Mouse (Mus musculus): ENCODE data around the gene Cela1. TPM values are rescaled to one million over a fixed set of nuclear protein-coding genes. Genes with fewer than 3 reads are reported as not detected.
A peak's percentile ranks its signal among the peaks of the same experiment; 100 is the strongest.

Gene Cela1
- polyA plus RNA-seq, 1 experiment: 8.3 TPM

DNA sequence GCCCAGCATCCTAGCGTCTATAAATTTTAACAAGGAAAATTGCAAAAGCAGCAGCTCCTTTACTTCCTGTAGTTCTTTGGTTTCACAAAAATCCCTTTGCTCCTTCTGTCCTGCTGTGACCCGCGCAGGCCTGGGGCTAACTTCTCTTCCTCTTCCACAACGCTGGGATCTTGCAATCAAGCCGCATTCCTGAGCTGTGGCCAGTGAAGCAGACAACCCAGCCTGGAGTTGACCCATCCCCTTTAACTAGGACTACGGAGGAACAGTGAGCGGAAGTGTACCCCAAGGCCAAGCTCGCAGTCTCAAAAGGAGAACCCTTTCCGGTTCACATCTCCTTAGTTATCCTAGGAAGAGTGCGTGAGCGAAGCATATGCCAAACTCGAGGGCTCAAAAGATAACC is 9.1 kb downstream of the Cela1 start:
- Histone ChIP-seq H3K27ac (ENCODE audit: insufficient read depth, low read length) (no peak overlapping the region), H3K4me3 (ENCODE audit: insufficient read depth, low read length) (no peak overlapping the region), H3K4me1 (ENCODE audit: control insufficient read depth, insufficient read depth, low read length) (no peaks in the 10 kb centered on the region)
- no peak for TF ChIP-seq CTCF (IDR thresholded peaks at IDR 0.05; ENCODE audit: extremely low read depth, insufficient read depth, low read length)
- no peak for TF ChIP-seq POLR2A (IDR thresholded peaks at IDR 0.05; ENCODE audit: extremely low read depth, insufficient read depth, low read length)

- no peak overlapping the region for H3K27ac ChIP-seq (ENCODE audit: insufficient read depth, low read length)
- no peaks in the 10 kb centered on the region for H3K4me1 ChIP-seq (ENCODE audit: control insufficient read depth, insufficient read depth, low read length)
- no peak for TF ChIP-seq POLR2A (IDR thresholded peaks at IDR 0.05; ENCODE audit: extremely low read depth, insufficient read depth, low read length)
- H3K4me3 ChIP-seq (ENCODE audit: insufficient read depth, low read length): no peak overlapping the region
Measured at GRCm38 (mm10) chr15:100677675-100678074, 10.0 kb downstream of the Cela1 start.

DNA sequence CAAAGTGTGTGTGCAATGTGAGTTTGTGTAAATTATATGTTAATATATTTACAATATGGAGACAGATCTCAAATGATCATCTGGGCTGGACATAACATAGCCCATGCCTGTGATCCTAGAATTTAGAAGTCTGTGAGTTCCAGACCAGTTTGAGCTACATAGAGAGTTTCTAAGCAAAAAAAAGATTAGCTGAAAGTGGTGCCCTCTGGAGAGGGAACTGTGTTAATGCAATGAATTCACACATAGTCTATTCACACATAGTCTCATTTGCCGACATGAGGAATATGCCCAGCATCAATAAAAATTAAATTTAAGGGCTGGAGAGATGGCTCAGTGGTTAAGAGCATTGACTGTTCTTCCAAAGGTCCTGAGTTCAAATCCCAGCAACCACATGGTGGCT is 11.2 kb downstream of the Cela1 start:
- TF ChIP-seq CTCF (IDR thresholded peaks at IDR 0.05; ENCODE audit: extremely low read depth, insufficient read depth, low read length) (no peak), POLR2A (IDR thresholded peaks at IDR 0.05; ENCODE audit: extremely low read depth, insufficient read depth, low read length) (no peak)
- no peaks in the 10 kb centered on the region for H3K4me1 ChIP-seq (ENCODE audit: control insufficient read depth, insufficient read depth, low read length)
- H3K4me3 ChIP-seq (ENCODE audit: insufficient read depth, low read length): no peak overlapping the region
- H3K27ac ChIP-seq (ENCODE audit: insufficient read depth, low read length): no peak overlapping the region

DNA sequence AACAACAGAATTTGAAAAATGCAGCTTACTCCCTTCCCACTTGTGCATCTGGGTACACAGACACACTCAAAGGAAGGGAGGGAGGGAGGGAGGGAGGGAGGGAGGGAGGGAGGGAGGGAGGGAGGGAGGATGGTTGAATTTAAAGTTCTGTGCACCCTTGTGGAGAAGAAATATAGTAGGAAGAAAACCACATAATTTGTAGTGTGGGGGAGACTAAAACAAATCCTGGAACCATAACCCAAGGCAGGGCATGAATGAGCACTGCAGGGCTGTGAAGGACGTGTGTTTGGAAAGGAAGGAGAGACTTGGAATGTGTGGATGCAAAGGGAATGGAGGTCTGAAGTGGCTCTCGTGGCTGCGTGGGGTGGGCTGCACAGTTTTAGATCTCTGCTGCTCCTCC is 12.2 kb downstream of the Cela1 start:
- no peaks in the 10 kb centered on the region for H3K4me1 ChIP-seq (ENCODE audit: control insufficient read depth, insufficient read depth, low read length)
- no peak overlapping the region for H3K4me3 ChIP-seq (ENCODE audit: insufficient read depth, low read length)
- no peak for TF ChIP-seq CTCF (IDR thresholded peaks at IDR 0.05; ENCODE audit: extremely low read depth, insufficient read depth, low read length)
- no peak overlapping the region for H3K27ac ChIP-seq (ENCODE audit: insufficient read depth, low read length)

DNA sequence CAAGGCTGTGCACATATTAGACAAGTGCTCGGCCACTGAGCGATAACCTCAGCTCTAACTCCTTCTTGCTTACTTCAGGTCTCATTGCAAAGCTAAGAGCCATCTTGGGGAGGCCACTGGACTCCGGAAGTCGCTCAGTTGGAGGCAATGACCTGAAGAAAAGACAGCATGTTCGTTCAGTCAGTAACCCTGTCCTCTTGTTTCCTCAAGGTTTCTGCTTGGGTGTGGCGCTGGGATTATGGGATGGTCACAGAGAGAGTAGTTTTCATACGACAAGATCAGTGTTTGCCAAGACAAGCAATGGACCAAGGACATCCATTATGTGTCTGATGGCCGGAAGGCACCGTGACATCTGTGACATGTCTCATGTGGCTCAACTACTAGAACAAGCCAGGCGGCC is 13.2 kb downstream of the Cela1 start:
- H3K4me3 ChIP-seq (ENCODE audit: insufficient read depth, low read length): no peak overlapping the region
- no peak overlapping the region for H3K27ac ChIP-seq (ENCODE audit: insufficient read depth, low read length)
- TF ChIP-seq POLR2A (IDR thresholded peaks at IDR 0.05; ENCODE audit: extremely low read depth, insufficient read depth, low read length) (no peak), CTCF (IDR thresholded peaks at IDR 0.05; ENCODE audit: extremely low read depth, insufficient read depth, low read length) (no peak)
- no peaks in the 10 kb centered on the region for H3K4me1 ChIP-seq (ENCODE audit: control insufficient read depth, insufficient read depth, low read length)

GRCm38 (mm10) chr15:100673585-100674391 is 13.9 kb downstream of the Cela1 start:
- Histone ChIP-seq H3K4me3 (ENCODE audit: insufficient read depth, low read length) (no peak overlapping the region), H3K27ac (ENCODE audit: insufficient read depth, low read length) (no peak overlapping the region), H3K4me1 (ENCODE audit: control insufficient read depth, insufficient read depth, low read length) (no peaks in the 10 kb centered on the region)
- TF ChIP-seq CTCF (IDR thresholded peaks at IDR 0.05; ENCODE audit: extremely low read depth, insufficient read depth, low read length) (no peak), POLR2A (IDR thresholded peaks at IDR 0.05; ENCODE audit: extremely low read depth, insufficient read depth, low read length) (no peak)

DNA sequence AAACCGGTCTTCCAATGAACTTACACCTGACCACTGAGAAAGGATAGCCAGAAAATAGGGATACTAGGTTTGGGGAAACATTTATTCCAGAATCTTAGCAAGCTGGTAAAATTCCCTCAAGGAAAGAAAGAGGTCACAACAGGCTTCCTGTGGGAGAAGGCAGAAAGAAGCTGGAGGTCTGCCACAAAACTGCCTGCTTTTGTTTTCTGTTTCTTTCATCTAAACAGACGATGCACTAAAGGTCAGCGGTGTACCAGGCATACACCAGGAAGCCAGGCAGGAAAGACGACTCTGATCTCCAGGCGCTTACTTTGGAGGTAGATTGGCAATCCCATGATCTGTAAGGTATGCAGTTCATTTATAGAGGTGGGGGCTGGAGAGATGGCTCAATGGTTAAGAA is 16.9 kb downstream of the Cela1 start:
- no peak overlapping the region for H3K4me3 ChIP-seq (ENCODE audit: insufficient read depth, low read length)
- no peaks in the 10 kb centered on the region for H3K4me1 ChIP-seq (ENCODE audit: control insufficient read depth, insufficient read depth, low read length)
- no peak for TF ChIP-seq CTCF (IDR thresholded peaks at IDR 0.05; ENCODE audit: extremely low read depth, insufficient read depth, low read length)
- no peak for TF ChIP-seq POLR2A (IDR thresholded peaks at IDR 0.05; ENCODE audit: extremely low read depth, insufficient read depth, low read length)
- H3K27ac ChIP-seq (ENCODE audit: insufficient read depth, low read length): no peak overlapping the region

DNA sequence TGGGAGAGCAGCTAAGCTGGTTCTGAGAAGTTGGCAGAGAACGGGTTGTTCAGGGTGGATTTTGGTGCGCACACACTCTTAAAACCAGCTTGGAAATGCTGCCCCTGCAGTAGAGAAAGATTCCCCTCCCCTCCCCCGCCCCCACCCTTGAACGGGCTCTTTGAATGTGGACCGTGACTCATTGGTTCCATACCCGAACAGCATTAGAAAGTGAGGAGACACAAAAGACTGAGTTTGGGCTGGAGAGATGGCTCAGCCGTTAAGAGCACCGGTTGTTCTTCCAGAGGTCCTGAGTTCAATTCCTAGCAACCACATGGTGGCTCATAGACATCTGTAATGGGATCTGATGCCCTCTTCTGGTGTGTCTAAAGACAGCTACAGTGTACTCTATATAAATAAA is 17.7 kb downstream of the Cela1 start:
- no peak overlapping the region for H3K27ac ChIP-seq (ENCODE audit: insufficient read depth, low read length)
- H3K4me1 ChIP-seq (ENCODE audit: control insufficient read depth, insufficient read depth, low read length): no peaks in the 10 kb centered on the region
- TF ChIP-seq CTCF (IDR thresholded peaks at IDR 0.05; ENCODE audit: extremely low read depth, insufficient read depth, low read length) (no peak), POLR2A (IDR thresholded peaks at IDR 0.05; ENCODE audit: extremely low read depth, insufficient read depth, low read length) (no peak)
- no peak overlapping the region for H3K4me3 ChIP-seq (ENCODE audit: insufficient read depth, low read length)

DNA sequence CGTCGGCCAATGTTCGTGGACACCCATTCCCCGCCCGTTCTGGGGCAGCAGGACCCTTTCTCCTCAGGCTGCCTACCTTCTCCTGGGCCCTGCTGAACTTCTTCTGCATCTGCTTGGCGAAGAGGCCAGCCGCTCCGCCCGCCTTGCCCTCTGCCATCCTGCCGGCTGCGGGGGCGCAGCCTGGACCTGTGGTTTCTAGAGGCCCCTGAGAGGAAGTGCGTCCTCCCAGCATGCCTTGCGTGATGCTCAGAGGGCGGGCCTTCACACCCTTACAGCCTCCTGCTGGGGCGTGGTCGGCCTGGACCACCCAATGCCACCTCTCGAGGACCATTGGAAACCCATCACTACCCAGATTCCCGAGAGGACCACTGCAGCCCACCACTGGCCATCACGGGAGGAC is 18.4 kb downstream of the Cela1 start, which contains the start of gene Bin2:
Bin2 (minus strand) TSS at position 217 of the 400 bp plus-strand sequence.
- Histone ChIP-seq H3K27ac (ENCODE audit: insufficient read depth, low read length) (no peak within 1 kb of the TSS), H3K4me1 (ENCODE audit: control insufficient read depth, insufficient read depth, low read length) (no peaks in the 10 kb centered on the region), H3K4me3 (ENCODE audit: insufficient read depth, low read length) (0 out of 2 replicates have a peak within 1 kb of the TSS, but pooled peaks have one; percentile 21)
- TF ChIP-seq CTCF (IDR thresholded peaks at IDR 0.05; ENCODE audit: extremely low read depth, insufficient read depth, low read length): no peak
- TF ChIP-seq POLR2A (IDR thresholded peaks at IDR 0.05; ENCODE audit: extremely low read depth, insufficient read depth, low read length): 0 out of 2 replicates have a peak, but pooled peaks have one; percentile 8

DNA sequence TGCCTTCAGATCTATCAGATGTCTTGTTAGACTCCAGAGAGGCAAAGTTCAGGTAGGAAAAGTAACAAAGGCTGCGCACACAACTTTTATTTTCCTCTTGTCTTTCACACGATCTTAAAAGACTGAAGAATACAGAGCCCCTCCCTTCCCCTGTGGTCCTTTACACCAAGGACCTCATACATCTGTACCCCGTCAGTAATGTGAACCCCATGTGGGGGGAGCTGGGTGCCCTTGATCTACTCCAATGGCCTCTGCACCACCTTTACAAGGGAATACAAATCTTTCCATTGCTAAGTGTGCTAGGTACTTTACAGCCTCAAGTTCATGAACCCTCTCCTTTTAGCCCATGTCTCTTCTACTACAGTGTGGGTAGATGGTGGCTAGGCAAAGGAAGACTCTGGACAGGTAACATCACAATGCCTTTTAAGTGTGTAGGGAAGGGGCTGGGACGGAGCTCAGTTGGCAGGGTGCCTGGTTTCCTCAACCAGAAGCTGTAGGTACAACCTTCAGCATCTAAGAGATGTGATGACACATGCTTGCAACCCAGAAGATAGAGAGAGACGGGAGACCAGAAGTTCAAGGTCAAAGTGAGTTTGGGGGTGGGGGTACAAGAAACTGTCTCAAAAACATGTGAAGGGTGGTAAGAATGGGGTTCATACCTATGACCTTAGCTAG is 19.7 kb downstream of the Cela1 start:
- H3K4me3 ChIP-seq (ENCODE audit: insufficient read depth, low read length): no peak overlapping the region
- H3K27ac ChIP-seq (ENCODE audit: insufficient read depth, low read length): no peak overlapping the region
- TF ChIP-seq POLR2A (IDR thresholded peaks at IDR 0.05; ENCODE audit: extremely low read depth, insufficient read depth, low read length) (no peak), CTCF (IDR thresholded peaks at IDR 0.05; ENCODE audit: extremely low read depth, insufficient read depth, low read length) (no peak)
- H3K4me1 ChIP-seq (ENCODE audit: control insufficient read depth, insufficient read depth, low read length): no peaks in the 10 kb centered on the region
